Mouse (Mus musculus) hindbrain, embryonic 11.5 days (tissue): ENCODE measurements at regions not wholly inside any gene's neighbourhood (a gene's known extent, or its start where the extent isn't known, plus 50 kb on each side); places are given as distances from the start of the nearest gene placed in this dataset.

Experiments
- ATAC-seq: fragments of 200-750 bp; cut with Nextera tagmentation; 2 replicates; pipeline ENCODE4 v1.8.0; 2017; ENCODE audit warnings: mild to moderate bottlenecking, moderate TSS enrichment, moderate library complexity; ENCODE audit not compliant: low FRiP score
- DNase-seq: peaks from one replicate; pipeline ENCODE4 v3.0.0-alpha.2; 2015; ENCODE audit warnings: low spot score
- H3K27ac ChIP-seq: fragments of 300-500 bp; sonication (generic); 2 replicates; pipeline ENCODE4 v1.5.1; 2014; ENCODE audit warnings: mild to moderate bottlenecking, low read depth, low read length
- H3K27me3 ChIP-seq: fragments of 300-500 bp; sonication (generic); 2 replicates; pipeline ENCODE4 v1.6.1; 2014; ENCODE audit warnings: mild to moderate bottlenecking, low read length, moderate library complexity, mixed read lengths; ENCODE audit not compliant: control insufficient read depth, insufficient read depth
- H3K36me3 ChIP-seq: fragments of 300-500 bp; sonication (generic); 2 replicates; pipeline ENCODE4 v1.6.1; 2014; ENCODE audit warnings: mild to moderate bottlenecking, low read length, moderate library complexity, mixed read lengths; ENCODE audit not compliant: control insufficient read depth, insufficient read depth
- H3K4me1 ChIP-seq: fragments of 300-500 bp; sonication (generic); replicated peaks from 2 replicates; pipeline ENCODE4 v1.6.1; 2014; ENCODE audit warnings: low read length, mixed read lengths; ENCODE audit not compliant: control insufficient read depth, insufficient read depth
- H3K4me2 ChIP-seq: fragments of 300-500 bp; sonication (generic); replicated peaks from 2 replicates; pipeline ENCODE4 v1.6.1; 2014; ENCODE audit warnings: mild to moderate bottlenecking, low read depth, low read length
- H3K4me3 ChIP-seq: fragments of 300-500 bp; sonication (generic); 2 replicates; pipeline ENCODE4 v1.5.1; 2014; ENCODE audit warnings: low read depth, low read length
- H3K9ac ChIP-seq: fragments of 300-500 bp; sonication (generic); 2 replicates; pipeline ENCODE4 v1.6.1; 2014; ENCODE audit warnings: low read depth, low read length
- H3K9me3 ChIP-seq: fragments of 300-500 bp; sonication (generic); 2 replicates; pipeline ENCODE4 v1.6.1; 2016; ENCODE audit warnings: low read length; ENCODE audit not compliant: control insufficient read depth
- WGBS: fragments of 180-500 bp; shearing (Covaris S2); extraction: QIAGEN DNeasy Blood & Tissue Kit; methylation state at CpG from one replicate; pipeline ENCODE4 v1.1.7; 2014; 5-methylcytosine and 5-hydroxymethylcytosine counted together

- Histone ChIP-seq H3K4me3 (no peak overlapping the region), H3K4me1 (no peaks in the 10 kb centered on the region), H3K27me3 (no peaks in the 10 kb centered on the region), H3K9ac (no peak overlapping the region), H3K9me3 (no peaks in the 10 kb centered on the region), H3K36me3 (no peaks in the 10 kb centered on the region), H3K4me2 (no peak overlapping the region), H3K27ac (no peak overlapping the region)
- ATAC-seq (no peak), DNase-seq (no peak)
- 59% methylated on average over 5 of the region's 5 CpGs for WGBS
Measured at GRCm38 (mm10) chr5:133634481-133634880, 465.0 kb upstream of the Castor2 start.

DNA sequence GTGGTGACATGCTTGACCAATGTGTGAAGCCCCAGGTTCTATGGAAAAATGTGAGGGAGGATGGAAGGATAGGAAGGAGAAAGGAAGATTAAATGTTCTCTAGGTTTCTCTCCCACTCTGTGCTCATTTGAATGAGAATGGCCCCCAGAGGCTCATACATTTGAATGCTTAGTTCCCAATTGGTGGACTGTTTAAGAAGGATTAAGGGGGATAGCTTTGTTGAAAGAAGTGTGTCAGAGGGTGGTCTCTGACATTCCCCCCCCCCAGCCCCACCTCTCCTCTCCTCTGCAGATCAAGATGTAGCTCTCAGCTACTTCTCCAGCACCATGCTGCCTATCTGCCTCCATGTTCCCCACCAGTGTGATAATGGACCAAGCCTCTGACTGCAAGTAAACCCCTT lies 467.7 kb upstream of the Castor2 start:
- no peak for ATAC-seq
- H3K27me3 ChIP-seq = no peaks in the 10 kb centered on the region

GRCm38 (mm10) chr5:133619347-133619746 lies 480.2 kb upstream of the Castor2 start:
- Histone ChIP-seq H3K9me3 (no peaks in the 10 kb centered on the region), H3K4me3 (no peak overlapping the region), H3K4me1 (no peaks in the 10 kb centered on the region), H3K36me3 (no peaks in the 10 kb centered on the region), H3K9ac (no peak overlapping the region), H3K27me3 (no peaks in the 10 kb centered on the region), H3K27ac (no peak overlapping the region), H3K4me2 (no peak overlapping the region)
- no peak for DNase-seq
- no peak for ATAC-seq
- 83% methylated on average over 8 of the region's 8 CpGs for WGBS

More for the DNA sequence above, 467.7 kb upstream of the Castor2 start:
- no peak overlapping the region for H3K9ac ChIP-seq
- no peak for DNase-seq
- no peaks in the 10 kb centered on the region for H3K9me3 ChIP-seq
- no peak overlapping the region for H3K4me3 ChIP-seq
- no peaks in the 10 kb centered on the region for H3K4me1 ChIP-seq
- H3K4me2 ChIP-seq = no peak overlapping the region
- no peak overlapping the region for H3K27ac ChIP-seq
- H3K36me3 ChIP-seq = no peaks in the 10 kb centered on the region

DNA sequence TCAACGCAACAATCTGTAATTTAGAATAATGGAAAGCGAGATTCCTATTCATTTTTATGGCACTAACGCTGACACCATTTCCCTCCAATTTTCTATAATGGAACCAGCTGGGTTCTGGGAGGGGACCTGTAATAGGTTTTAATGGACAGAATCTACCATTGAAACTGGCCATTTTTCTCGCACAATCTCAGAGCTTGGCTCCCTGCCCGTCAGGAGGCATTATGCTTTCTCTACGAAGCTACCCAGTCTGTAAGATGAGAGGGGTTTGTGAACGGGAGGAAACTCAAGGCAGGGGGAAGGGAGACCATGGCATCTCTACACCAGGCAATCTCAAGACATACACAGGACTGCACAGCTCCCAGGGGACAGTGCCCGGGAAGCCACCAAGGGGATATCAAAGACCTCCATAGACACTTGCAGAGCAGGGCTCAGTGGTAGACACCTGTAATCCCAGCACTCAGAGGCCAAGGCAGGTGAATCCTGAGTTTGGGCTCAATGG lies 498.2 kb upstream of the Castor2 start:
- H3K9me3 ChIP-seq = no peaks in the 10 kb centered on the region
- no peak overlapping the region for H3K27ac ChIP-seq
- no peaks in the 10 kb centered on the region for H3K27me3 ChIP-seq
- no peak overlapping the region for H3K9ac ChIP-seq
- 85% methylated on average over 8 of the region's 8 CpGs for WGBS
- no peak overlapping the region for H3K4me2 ChIP-seq
- no peaks in the 10 kb centered on the region for H3K36me3 ChIP-seq
- ATAC-seq = no peak
- DNase-seq = no peak
- no peak overlapping the region for H3K4me3 ChIP-seq
- no peaks in the 10 kb centered on the region for H3K4me1 ChIP-seq

DNA sequence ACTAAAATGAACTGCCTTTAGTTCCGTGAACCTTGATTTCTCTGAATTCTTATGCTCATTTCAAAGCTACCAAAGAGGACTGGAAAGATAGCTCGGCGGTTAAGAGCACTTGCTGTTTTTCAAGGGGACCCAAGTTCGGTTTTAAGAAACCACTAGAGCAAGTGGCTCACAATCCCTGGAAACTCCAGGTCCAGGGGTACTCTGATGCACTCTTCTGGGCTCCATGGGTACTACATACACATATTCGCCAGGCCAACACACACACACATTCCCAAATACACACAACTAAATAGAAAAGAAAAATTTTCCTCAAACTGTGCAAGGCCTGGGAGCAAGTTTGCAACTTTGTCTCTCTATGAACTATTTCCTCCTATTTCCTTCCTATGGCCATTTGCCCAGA lies 498.9 kb upstream of the Castor2 start:
- no peak overlapping the region for H3K9ac ChIP-seq
- DNase-seq (peak; percentile 16), ATAC-seq (no peak)
- no peaks in the 10 kb centered on the region for H3K4me1 ChIP-seq
- no peak overlapping the region for H3K27ac ChIP-seq
- H3K4me2 ChIP-seq = no peak overlapping the region
- WGBS = 69% methylated on average over 5 of the region's 5 CpGs
- H3K36me3 ChIP-seq = no peaks in the 10 kb centered on the region
- no peak overlapping the region for H3K4me3 ChIP-seq
- no peaks in the 10 kb centered on the region for H3K27me3 ChIP-seq
- H3K9me3 ChIP-seq = no peaks in the 10 kb centered on the region

GRCm38 (mm10) chr5:133598105-133598504 lies 501.4 kb upstream of the Castor2 start:
- DNase-seq (no peak), ATAC-seq (no peak)
- no peak overlapping the region for H3K9ac ChIP-seq
- H3K36me3 ChIP-seq = no peaks in the 10 kb centered on the region
- H3K27me3 ChIP-seq = no peaks in the 10 kb centered on the region
- no peak overlapping the region for H3K4me2 ChIP-seq
- H3K9me3 ChIP-seq = no peaks in the 10 kb centered on the region
- no peak overlapping the region for H3K4me3 ChIP-seq
- no peaks in the 10 kb centered on the region for H3K4me1 ChIP-seq
- no peak overlapping the region for H3K27ac ChIP-seq
- WGBS = 86% methylated on average over 3 of the region's 3 CpGs

DNA sequence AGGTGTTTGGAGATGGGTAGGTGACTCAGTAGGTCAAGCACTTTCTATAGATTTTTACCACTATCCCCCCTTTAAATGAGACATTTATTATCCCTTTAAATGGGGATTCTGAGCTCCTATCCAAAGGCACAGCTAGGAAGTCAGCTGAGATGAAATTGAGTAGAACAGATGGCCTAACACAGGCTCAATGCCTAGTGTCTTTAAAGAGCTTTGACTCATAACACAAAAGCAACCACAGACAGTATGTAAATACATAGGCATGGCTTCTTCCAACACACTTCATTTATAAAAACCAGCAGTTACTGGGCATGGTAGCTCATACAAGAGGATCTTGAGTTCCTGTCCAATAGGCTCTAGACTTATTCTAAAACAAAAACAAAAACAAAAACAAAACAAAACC lies 513.0 kb upstream of the Castor2 start:
- no peak overlapping the region for H3K9ac ChIP-seq
- H3K27me3 ChIP-seq = no peaks in the 10 kb centered on the region
- H3K4me1 ChIP-seq = no peaks in the 10 kb centered on the region
- no peak for DNase-seq
- no peaks in the 10 kb centered on the region for H3K36me3 ChIP-seq
- no peak for ATAC-seq
- H3K9me3 ChIP-seq = no peaks in the 10 kb centered on the region
- no peak overlapping the region for H3K4me3 ChIP-seq
- no peak overlapping the region for H3K27ac ChIP-seq
- H3K4me2 ChIP-seq = no peak overlapping the region

GRCm38 (mm10) chr5:133585181-133585580 lies 514.3 kb upstream of the Castor2 start:
- Histone ChIP-seq H3K4me3 (no peak overlapping the region), H3K27ac (no peak overlapping the region), H3K4me2 (no peak overlapping the region), H3K27me3 (no peaks in the 10 kb centered on the region), H3K4me1 (no peaks in the 10 kb centered on the region), H3K9me3 (no peaks in the 10 kb centered on the region), H3K9ac (no peak overlapping the region), H3K36me3 (no peaks in the 10 kb centered on the region)
- ATAC-seq (no peak), DNase-seq (peak; percentile 61)
- WGBS = 29% methylated on average over 3 of the region's 3 CpGs

DNA sequence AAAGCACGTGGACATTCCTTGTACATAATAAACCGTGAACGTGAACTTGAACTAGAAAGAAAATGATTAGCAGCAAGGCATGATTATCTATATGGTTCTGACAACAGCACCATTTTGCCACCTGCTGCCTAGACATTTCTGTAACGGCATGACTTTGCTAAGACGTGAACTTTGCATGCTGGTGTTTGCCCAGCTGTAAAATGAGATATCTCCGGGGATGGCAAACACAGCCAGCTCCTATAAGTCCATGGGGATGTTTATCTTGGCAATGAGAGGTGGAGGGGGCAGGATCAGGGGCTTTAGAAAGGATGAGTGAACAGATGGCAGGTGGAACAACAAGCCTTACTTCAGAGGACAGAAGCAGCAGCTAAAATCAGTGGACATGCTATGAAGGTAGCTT lies 522.9 kb upstream of the Castor2 start:
- ATAC-seq (no peak), DNase-seq (no peak)
- Histone ChIP-seq H3K27ac (no peak overlapping the region), H3K27me3 (no peaks in the 10 kb centered on the region), H3K4me3 (no peak overlapping the region), H3K9me3 (no peaks in the 10 kb centered on the region), H3K9ac (no peak overlapping the region), H3K4me1 (no peaks in the 10 kb centered on the region), H3K4me2 (no peak overlapping the region), H3K36me3 (no peaks in the 10 kb centered on the region)
- 69% methylated on average over 6 of the region's 6 CpGs for WGBS
